Mouse (Mus musculus) ES-E14 (cell line): ENCODE data around the gene Trim28.

Experiments
- MAFK ChIP-seq: IDR thresholded peaks from 2 replicates; pipeline ENCODE4 v1.6.1; 2014; ENCODE audit warnings: mild to moderate bottlenecking, low read depth, low read length, inconsistent platforms; ENCODE audit not compliant: insufficient read depth
- ZC3H11A ChIP-seq: IDR thresholded peaks from 2 replicates; pipeline ENCODE4 v1.6.1; 2012; ENCODE audit warnings: low read depth, mild to moderate bottlenecking, inconsistent platforms, low read length, borderline replicate concordance

GRCm38 (mm10) chr7:12993148-12993547 is 5.8 kb upstream of the Trim28 start:
- TF ChIP-seq ZC3H11A (no peak), MAFK (no peak)
